Mouse (Mus musculus) E14TG2a.4 (cell line): ENCODE measurements around the gene Agxt2.

Source experiments
- CTCF ChIP-seq: conservative IDR thresholded peaks from 2 replicates; pipeline ENCODE4 v1.5.1; 2014; ENCODE audit warnings: low read length
- NANOG ChIP-seq: IDR thresholded peaks from 2 replicates; pipeline ENCODE4 v1.6.1; 2014; ENCODE audit warnings: borderline replicate concordance, low read length, mixed read lengths

DNA sequence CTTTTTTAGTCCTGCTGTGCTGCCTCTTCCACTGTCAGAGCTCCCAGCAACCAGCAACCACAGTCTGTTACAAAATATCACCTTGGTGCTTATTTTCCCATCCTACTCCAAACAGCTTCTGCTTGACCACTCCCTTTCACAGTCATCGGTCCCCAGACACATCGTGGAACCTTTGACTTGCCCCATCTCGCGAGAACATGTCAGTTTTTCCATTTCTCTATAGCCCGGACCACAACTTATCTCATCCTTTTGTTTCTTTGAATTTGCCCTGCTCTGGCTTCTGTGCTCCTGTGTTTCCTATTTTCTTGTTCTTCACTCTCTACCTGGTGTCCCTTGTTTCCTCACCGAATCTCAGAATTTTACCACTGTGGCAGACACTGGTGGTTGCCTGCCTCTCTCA lies 67.8 kb downstream of the Agxt2 start:
- TF ChIP-seq CTCF, result no peak
- no peak for TF ChIP-seq NANOG
